Mouse (Mus musculus) myocyte (in vitro differentiated cells): ENCODE measurements at regions not wholly inside any gene's neighbourhood (a gene's known extent, or its start where the extent isn't known, plus 50 kb on each side); places are given as distances from the start of the nearest gene placed in this dataset.
A peak's percentile ranks its signal among the peaks of the same experiment; 100 is the strongest.

Source experiments
- H3K27me3 ChIP-seq: one replicate; pipeline ENCODE4 v1.6.1; 2011; ENCODE audit not compliant: control insufficient read depth, insufficient read depth, insufficient read length
- H3K36me3 ChIP-seq: one replicate; pipeline ENCODE4 v1.6.1; 2011; ENCODE audit not compliant: control insufficient read depth, insufficient read depth
- H3K4me2 ChIP-seq: one replicate; pipeline ENCODE4 v1.6.1; 2011; ENCODE audit warnings: low read depth, control low read depth
- H3K4me3 ChIP-seq: one replicate; pipeline ENCODE4 v1.5.1; 2011; ENCODE audit warnings: mild to moderate bottlenecking, control low read depth, moderate library complexity
- H3K79me2 ChIP-seq: one replicate; pipeline ENCODE4 v1.6.1; 2011; ENCODE audit not compliant: control insufficient read depth, insufficient read depth
- H3ac ChIP-seq: one replicate; pipeline ENCODE4 v1.6.1; 2011; ENCODE audit not compliant: control insufficient read depth, insufficient read length
- CEBPB ChIP-seq: IDR thresholded peaks from 2 replicates; pipeline ENCODE4 v1.6.1; 2011; ENCODE audit warnings: mild to moderate bottlenecking, moderate library complexity; ENCODE audit not compliant: poor library complexity, insufficient read depth, severe bottlenecking
- E2F4 ChIP-seq: IDR thresholded peaks from one replicate; pipeline ENCODE4 v1.6.1; 2011; ENCODE audit warnings: mild to moderate bottlenecking, control low read depth, moderate library complexity; ENCODE audit not compliant: insufficient read depth
- MAX ChIP-seq: IDR thresholded peaks from one replicate; pipeline ENCODE4 v1.6.1; 2011; ENCODE audit warnings: low read depth, mild to moderate bottlenecking, control low read depth
- MYOD1 ChIP-seq, 3 experiments: IDR thresholded peaks; one replicate each; pipeline ENCODE4 v1.6.1; 2011; ENCODE audit warnings: control low read depth in 2 of 3, low read depth in 2 of 3, mild to moderate bottlenecking in 2 of 3, moderate library complexity in 1 of 3; ENCODE audit not compliant: insufficient read length in 2 of 3, control insufficient read depth in 1 of 3
- MYOG ChIP-seq, 3 experiments: IDR thresholded peaks; one replicate each; pipeline ENCODE4 v1.6.1; 2011; ENCODE audit warnings: control low read depth in 2 of 3, low read depth in 2 of 3, mild to moderate bottlenecking in 2 of 3; ENCODE audit not compliant: insufficient read length in 2 of 3, control insufficient read depth in 1 of 3, insufficient read depth in 1 of 3
- POLR2A ChIP-seq: IDR thresholded peaks from one replicate; pipeline ENCODE4 v1.6.1; 2011; ENCODE audit warnings: low read depth, mild to moderate bottlenecking, control low read depth, moderate library complexity; ENCODE audit not compliant: insufficient read length
- POLR2AphosphoS2 ChIP-seq: IDR thresholded peaks from one replicate; pipeline ENCODE4 v1.6.1; 2011; ENCODE audit warnings: low read depth, control low read depth; ENCODE audit not compliant: insufficient read length
- REST ChIP-seq: IDR thresholded peaks from one replicate; pipeline ENCODE4 v1.6.1; 2011; ENCODE audit warnings: mild to moderate bottlenecking, control low read depth, moderate library complexity; ENCODE audit not compliant: insufficient read depth, insufficient read length
- SRF ChIP-seq: IDR thresholded peaks from one replicate; pipeline ENCODE4 v1.6.1; 2011; ENCODE audit warnings: low read depth; ENCODE audit not compliant: control insufficient read depth, insufficient read length
- TCF12 ChIP-seq: IDR thresholded peaks from one replicate; pipeline ENCODE4 v1.6.1; 2011; ENCODE audit warnings: mild to moderate bottlenecking, control low read depth; ENCODE audit not compliant: poor library complexity, insufficient read depth, severe bottlenecking
- TCF3 ChIP-seq: IDR thresholded peaks from one replicate; pipeline ENCODE4 v1.6.1; 2011; ENCODE audit warnings: low read depth, control low read depth; ENCODE audit not compliant: insufficient read length
- USF1 ChIP-seq: IDR thresholded peaks from one replicate; pipeline ENCODE4 v1.6.1; 2011; ENCODE audit warnings: low read depth, mild to moderate bottlenecking, control low read depth, moderate library complexity

GRCm38 (mm10) chr10:118979339-118979738, 109.3 kb upstream of the Dyrk2 start:
- no peak overlapping the region for H3ac ChIP-seq
- H3K79me2 ChIP-seq, result no peaks in the 10 kb centered on the region
- H3K27me3 ChIP-seq, result no peaks in the 10 kb centered on the region
- H3K4me3 ChIP-seq, result no peak overlapping the region
- H3K4me2 ChIP-seq, result no peak overlapping the region
- TF ChIP-seq E2F4, result no peak
- TF ChIP-seq TCF12, result no peak
- no peak for TF ChIP-seq MYOD1 (IDR thresholded peaks at IDR 0.05; ENCODE audit: control insufficient read depth in 1 of 3, insufficient read length in 2 of 3, low read depth in 2 of 3)
- no peak for TF ChIP-seq POLR2AphosphoS2
- TF ChIP-seq USF1, result no peak
- no peak for TF ChIP-seq MYOG (IDR thresholded peaks at IDR 0.05; ENCODE audit: control insufficient read depth in 1 of 3, insufficient read depth in 1 of 3, insufficient read length in 2 of 3, low read depth in 2 of 3)
- TF ChIP-seq REST, result no peak
- TF ChIP-seq SRF, result no peak
- no peak for TF ChIP-seq MAX
- no peak for TF ChIP-seq POLR2A
- no peak for TF ChIP-seq TCF3
- no peak for TF ChIP-seq CEBPB
- H3K36me3 ChIP-seq, result no peaks in the 10 kb centered on the region

GRCm38 (mm10) chr10:118978181-118978743, 108.3 kb upstream of the Dyrk2 start:
- Histone ChIP-seq H3K36me3 (no peaks in the 10 kb centered on the region), H3K4me3 (no peak overlapping the region), H3K79me2 (no peaks in the 10 kb centered on the region), H3K27me3 (no peaks in the 10 kb centered on the region), H3ac (no peak overlapping the region), H3K4me2 (no peak overlapping the region)
- TF ChIP-seq POLR2A (no peak), MYOD1 (IDR thresholded peaks at IDR 0.05; ENCODE audit: control insufficient read depth in 1 of 3, insufficient read length in 2 of 3, low read depth in 2 of 3) (peak in 1 of 3 experiments; percentile 24)

- Histone ChIP-seq H3K4me2 (no peak overlapping the region), H3K79me2 (no peaks in the 10 kb centered on the region), H3ac (no peak overlapping the region), H3K27me3 (no peaks in the 10 kb centered on the region), H3K36me3 (no peaks in the 10 kb centered on the region), H3K4me3 (no peak overlapping the region)
- TF ChIP-seq MYOD1 (IDR thresholded peaks at IDR 0.05; ENCODE audit: control insufficient read depth in 1 of 3, insufficient read length in 2 of 3, low read depth in 2 of 3), result no peak
- TF ChIP-seq E2F4, result no peak
- TF ChIP-seq SRF, result no peak
- no peak for TF ChIP-seq CEBPB
- no peak for TF ChIP-seq TCF3
- TF ChIP-seq REST, result no peak
- no peak for TF ChIP-seq MYOG (IDR thresholded peaks at IDR 0.05; ENCODE audit: control insufficient read depth in 1 of 3, insufficient read depth in 1 of 3, insufficient read length in 2 of 3, low read depth in 2 of 3)
- no peak for TF ChIP-seq USF1
- TF ChIP-seq POLR2A, result no peak
- TF ChIP-seq TCF12, result no peak
- TF ChIP-seq MAX, result no peak
- no peak for TF ChIP-seq POLR2AphosphoS2
Observed at GRCm38 (mm10) chr10:118976447-118976846, 106.4 kb upstream of the Dyrk2 start.

- TF ChIP-seq SRF, result no peak
- TF ChIP-seq MAX, result no peak
- no peak for TF ChIP-seq MYOD1 (IDR thresholded peaks at IDR 0.05; ENCODE audit: control insufficient read depth in 1 of 3, insufficient read length in 2 of 3, low read depth in 2 of 3)
- no peak for TF ChIP-seq REST
- TF ChIP-seq MYOG (IDR thresholded peaks at IDR 0.05; ENCODE audit: control insufficient read depth in 1 of 3, insufficient read depth in 1 of 3, insufficient read length in 2 of 3, low read depth in 2 of 3), result no peak
- TF ChIP-seq USF1, result no peak
- no peak for TF ChIP-seq E2F4
- no peak for TF ChIP-seq CEBPB
- no peak for TF ChIP-seq TCF3
- no peak for TF ChIP-seq POLR2A
- no peak for TF ChIP-seq TCF12
- TF ChIP-seq POLR2AphosphoS2, result no peak
- no peak overlapping the region for H3ac ChIP-seq
- H3K27me3 ChIP-seq, result no peaks in the 10 kb centered on the region
- H3K4me3 ChIP-seq, result no peak overlapping the region
- no peaks in the 10 kb centered on the region for H3K79me2 ChIP-seq
- H3K4me2 ChIP-seq, result no peak overlapping the region
- no peaks in the 10 kb centered on the region for H3K36me3 ChIP-seq
Observed at GRCm38 (mm10) chr10:118975772-118976171, 105.8 kb upstream of the Dyrk2 start.

- Histone ChIP-seq H3K4me3 (no peak overlapping the region), H3K36me3 (no peaks in the 10 kb centered on the region), H3K4me2 (no peak overlapping the region), H3K79me2 (no peaks in the 10 kb centered on the region), H3ac (no peak overlapping the region), H3K27me3 (no peaks in the 10 kb centered on the region)
- no peak for TF ChIP-seq MAX
- no peak for TF ChIP-seq REST
- no peak for TF ChIP-seq POLR2AphosphoS2
- TF ChIP-seq USF1, result no peak
- no peak for TF ChIP-seq TCF3
- no peak for TF ChIP-seq POLR2A
- no peak for TF ChIP-seq MYOG (IDR thresholded peaks at IDR 0.05; ENCODE audit: control insufficient read depth in 1 of 3, insufficient read depth in 1 of 3, insufficient read length in 2 of 3, low read depth in 2 of 3)
- no peak for TF ChIP-seq SRF
- TF ChIP-seq CEBPB, result no peak
- TF ChIP-seq MYOD1 (IDR thresholded peaks at IDR 0.05; ENCODE audit: control insufficient read depth in 1 of 3, insufficient read length in 2 of 3, low read depth in 2 of 3), result no peak
- TF ChIP-seq TCF12, result no peak
- TF ChIP-seq E2F4, result no peak
Observed at GRCm38 (mm10) chr10:118973324-118973723, 103.3 kb upstream of the Dyrk2 start.
